Mouse (Mus musculus) hindbrain, embryonic 12.5 days (tissue): ENCODE measurements around the gene Pde1a. TPM values are rescaled to one million over a fixed set of nuclear protein-coding genes. Genes with fewer than 3 reads are reported as not detected.

Experiments
- polyA plus RNA-seq: library from polyadenylated mRNA; unstranded; fragments of >200 nt; fragmentation: Nextera tagmentation; extraction: Ambion mirVana; gene quantifications from 2 replicates; pipeline ENCODE4 v1.2.1, GENCODE M21; 2016

Pde1a gene
- polyA plus RNA-seq, 1 experiment from 2014 or later = 2.8 TPM

Other genes with a start within 250 kb of the Pde1a start
- not detected in 2 replicates for gene Prdx6b, start 163.0 kb upstream of the Pde1a start, polyA plus RNA-seq
- gene Dnajc10, start 186.0 kb upstream of the Pde1a start, polyA plus RNA-seq = 86.6 and 97.0 TPM in 2 replicates